Mouse (Mus musculus): ENCODE results near the gene Nrd1. TPM values are rescaled to one million over a fixed set of nuclear protein-coding genes. Genes with fewer than 3 reads are reported as not detected.

Gene Nrd1
- 26.1 and 63.5 TPM in 2 replicates for total RNA-seq (2014; rRNA removed; ENCODE audit: low replicate concordance)
- 32.6 and 35.0 TPM in 2 replicates for polyA plus RNA-seq (2015; fragmentation: Nextera tagmentation; extraction: Ambion mirVana)

DNA sequence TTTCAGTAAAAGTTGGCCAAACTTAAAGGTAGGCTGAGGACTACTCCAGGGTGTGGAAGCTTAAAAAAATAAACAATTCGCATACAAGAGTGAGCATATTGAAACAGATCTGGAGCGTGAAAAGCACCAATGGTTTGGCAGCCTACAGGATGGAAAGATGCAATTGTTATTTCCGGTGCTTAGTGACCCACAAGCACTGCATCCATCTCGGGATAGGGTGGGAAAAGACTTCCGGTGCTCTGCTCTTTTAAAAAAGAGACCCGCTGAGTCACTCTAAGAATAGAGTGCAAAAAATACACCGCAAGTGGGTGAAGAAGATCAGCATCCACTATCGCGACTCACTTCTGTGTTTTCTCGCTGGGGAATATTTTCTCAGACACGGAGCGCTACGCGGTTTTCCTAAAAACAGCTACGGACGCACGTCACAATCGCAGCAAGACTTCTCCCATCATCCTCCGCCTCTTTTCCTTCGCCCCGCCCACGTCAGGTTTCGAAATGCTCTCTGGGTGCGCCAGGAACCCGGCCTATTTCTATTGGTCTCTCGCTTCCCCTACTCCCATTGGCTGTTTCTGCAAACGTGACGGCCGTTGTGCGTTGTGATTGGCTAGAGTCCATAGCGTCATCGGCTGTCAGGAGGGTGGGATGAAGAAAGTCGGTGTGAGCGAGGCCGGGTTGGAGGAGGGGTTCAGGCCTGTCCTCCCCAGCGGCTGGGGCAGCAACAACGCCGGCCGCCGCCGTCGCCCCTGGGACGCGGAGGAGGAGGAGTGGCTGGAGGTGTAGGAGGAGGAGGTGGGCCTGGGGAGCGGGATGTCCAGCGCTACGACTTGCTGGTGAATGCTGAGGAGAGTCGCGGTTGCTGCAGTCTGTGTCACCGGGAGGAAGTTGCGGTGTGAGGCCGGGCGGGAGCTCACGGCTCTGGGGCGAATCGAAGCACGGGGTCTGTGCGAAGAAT is at the start of gene Nrd1:
Gene Nrd1 (plus strand): TSS at position 657 of the 952 bp plus-strand sequence.
- TF ChIP-seq EP300 (IDR thresholded peaks at IDR 0.05; ENCODE audit: low read depth), result no peak
- no peak for TF ChIP-seq CTCF (IDR thresholded peaks at IDR 0.05; ENCODE audit: low read depth)
- H3K9me3 ChIP-seq (replicated peaks; ENCODE audit: control insufficient read depth, low read length), result no peaks in the 10 kb centered on the region
- DNase-seq (ENCODE audit: low spot score) (peak; percentile 100), ATAC-seq (ENCODE audit: insufficient read depth, low read depth) (peak; percentile 99)
- peak within 1 kb of the TSS; percentile 84 for H3K9ac ChIP-seq (replicated peaks; ENCODE audit: low read depth, low read length)
- no peaks in the 10 kb centered on the region for H3K36me3 ChIP-seq (replicated peaks; ENCODE audit: control insufficient read depth, insufficient read depth, low read length)
- peaks cover 9% of the 10 kb centered on the region for H3K4me1 ChIP-seq (ENCODE audit: control insufficient read depth, insufficient read depth)
- peak within 1 kb of the TSS; percentile 84 for H3K4me2 ChIP-seq (ENCODE audit: low read depth, low read length)
- H3K4me3 ChIP-seq (ENCODE audit: low read depth, low read length), result peak within 1 kb of the TSS; percentile 72
- H3K27ac ChIP-seq (ENCODE audit: low read depth), result peak within 1 kb of the TSS; percentile 93
- under 1% methylated on average over 58 of the region's 58 CpGs for WGBS
- H3K27me3 ChIP-seq (ENCODE audit: control insufficient read depth, insufficient read depth, low read length), result no peaks in the 10 kb centered on the region

GRCm38 (mm10) chr4:108951663-108952062 is 48.8 kb upstream of the Nrd1 start:
- Histone ChIP-seq H3K27me3 (ENCODE audit: control insufficient read depth, insufficient read depth, low read length) (no peaks in the 10 kb centered on the region), H3K4me3 (ENCODE audit: low read depth, low read length) (no peak overlapping the region), H3K36me3 (replicated peaks; ENCODE audit: control insufficient read depth, insufficient read depth, low read length) (no peaks in the 10 kb centered on the region), H3K4me1 (ENCODE audit: control insufficient read depth, insufficient read depth) (0 out of 2 replicates have a peak, but pooled peaks cover 8% of the 10 kb centered on the region), H3K27ac (ENCODE audit: low read depth) (no peak overlapping the region), H3K9me3 (replicated peaks; ENCODE audit: control insufficient read depth, low read length) (no peaks in the 10 kb centered on the region), H3K9ac (replicated peaks; ENCODE audit: low read depth, low read length) (no peak overlapping the region), H3K4me2 (ENCODE audit: low read depth, low read length) (no peak overlapping the region)
- whole genome bisulfite sequencing, result 81% methylated on average over 4 of the region's 4 CpGs
- DNase-seq (ENCODE audit: low spot score), result no peak
- no peak for ATAC-seq (ENCODE audit: insufficient read depth, low read depth)
- TF ChIP-seq CTCF (IDR thresholded peaks at IDR 0.05; ENCODE audit: low read depth) (no peak), EP300 (IDR thresholded peaks at IDR 0.05; ENCODE audit: low read depth) (no peak)

DNA sequence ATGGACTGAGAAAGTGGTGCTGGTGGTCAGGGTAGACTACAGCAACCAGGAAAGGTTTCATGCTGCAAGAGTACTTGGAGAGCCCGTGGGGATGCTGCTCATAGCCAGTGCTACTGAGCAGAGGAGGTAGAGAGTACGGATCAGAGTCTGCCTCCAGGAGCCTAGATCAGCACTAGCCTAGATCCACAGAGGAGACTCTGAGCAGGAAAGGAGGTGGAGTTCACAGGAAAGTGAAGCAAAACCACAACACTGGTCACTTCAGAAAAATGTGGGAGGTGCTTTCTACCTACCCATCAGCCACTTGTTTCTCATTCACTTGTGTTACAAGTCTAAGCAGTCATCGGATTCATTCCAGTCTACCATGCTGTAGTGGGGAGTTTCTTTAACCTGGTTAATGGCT is 40.8 kb upstream of the Nrd1 start:
- Histone ChIP-seq H3K9me3 (replicated peaks; ENCODE audit: control insufficient read depth, low read length) (no peaks in the 10 kb centered on the region), H3K9ac (replicated peaks; ENCODE audit: low read depth, low read length) (no peak overlapping the region), H3K4me2 (ENCODE audit: low read depth, low read length) (no peak overlapping the region), H3K36me3 (replicated peaks; ENCODE audit: control insufficient read depth, insufficient read depth, low read length) (no peaks in the 10 kb centered on the region), H3K4me1 (ENCODE audit: control insufficient read depth, insufficient read depth) (no peaks in the 10 kb centered on the region), H3K27ac (ENCODE audit: low read depth) (no peak overlapping the region), H3K27me3 (ENCODE audit: control insufficient read depth, insufficient read depth, low read length) (no peaks in the 10 kb centered on the region), H3K4me3 (ENCODE audit: low read depth, low read length) (no peak overlapping the region)
- 81% methylated on average over 3 of the region's 3 CpGs for WGBS
- DNase-seq (ENCODE audit: low spot score) (no peak), ATAC-seq (ENCODE audit: insufficient read depth, low read depth) (no peak)
- TF ChIP-seq EP300 (IDR thresholded peaks at IDR 0.05; ENCODE audit: low read depth), result no peak
- TF ChIP-seq CTCF (IDR thresholded peaks at IDR 0.05; ENCODE audit: low read depth), result no peak

DNA sequence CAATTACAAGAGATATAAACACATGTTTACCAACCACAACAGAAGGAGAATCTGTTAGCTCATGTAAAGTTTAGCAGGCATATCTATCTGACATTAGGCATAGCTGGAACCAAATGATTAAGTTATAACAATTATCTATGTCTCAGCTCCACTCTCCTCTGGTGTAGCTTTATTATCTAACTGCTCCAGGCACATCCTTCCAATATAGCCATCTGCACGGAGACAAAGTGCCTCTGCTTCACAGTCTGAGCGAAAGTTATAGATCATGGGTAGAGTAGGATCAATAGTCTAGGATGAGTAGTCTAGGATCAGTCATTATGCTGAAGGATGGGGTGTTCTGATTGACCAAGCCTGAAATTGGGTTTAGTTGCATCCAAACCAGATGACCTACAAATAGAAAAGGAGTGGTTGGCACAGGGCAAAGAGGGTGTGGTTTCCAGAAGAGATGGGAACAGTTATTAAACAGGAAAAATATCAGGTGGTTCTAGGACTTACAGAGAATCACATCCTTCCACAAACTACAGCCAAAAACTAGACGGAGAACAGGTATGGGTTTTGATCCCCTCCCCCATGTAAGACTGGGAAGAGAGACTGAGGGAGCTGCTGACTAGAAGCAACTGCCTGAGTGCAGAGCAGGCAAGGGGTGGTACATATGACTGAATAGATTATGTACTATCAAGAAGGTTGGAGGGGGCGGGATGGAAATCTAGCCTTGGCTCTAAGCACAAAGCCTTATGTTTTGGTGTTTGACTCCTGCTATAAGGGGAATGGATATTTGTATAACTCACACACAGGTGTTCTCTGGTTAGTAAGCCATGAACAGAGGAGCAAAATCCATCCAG is 39.6 kb upstream of the Nrd1 start:
- no peak overlapping the region for H3K4me3 ChIP-seq (ENCODE audit: low read depth, low read length)
- WGBS, result 74% methylated on average over 4 of the region's 4 CpGs
- no peak overlapping the region for H3K27ac ChIP-seq (ENCODE audit: low read depth)
- H3K4me1 ChIP-seq (ENCODE audit: control insufficient read depth, insufficient read depth), result no peaks in the 10 kb centered on the region
- no peak overlapping the region for H3K4me2 ChIP-seq (ENCODE audit: low read depth, low read length)
- H3K27me3 ChIP-seq (ENCODE audit: control insufficient read depth, insufficient read depth, low read length), result no peaks in the 10 kb centered on the region
- no peaks in the 10 kb centered on the region for H3K9me3 ChIP-seq (replicated peaks; ENCODE audit: control insufficient read depth, low read length)
- no peak for TF ChIP-seq CTCF (IDR thresholded peaks at IDR 0.05; ENCODE audit: low read depth)
- no peak overlapping the region for H3K9ac ChIP-seq (replicated peaks; ENCODE audit: low read depth, low read length)
- no peak for DNase-seq (ENCODE audit: low spot score)
- ATAC-seq (ENCODE audit: insufficient read depth, low read depth), result no peak
- H3K36me3 ChIP-seq (replicated peaks; ENCODE audit: control insufficient read depth, insufficient read depth, low read length), result no peaks in the 10 kb centered on the region

DNA sequence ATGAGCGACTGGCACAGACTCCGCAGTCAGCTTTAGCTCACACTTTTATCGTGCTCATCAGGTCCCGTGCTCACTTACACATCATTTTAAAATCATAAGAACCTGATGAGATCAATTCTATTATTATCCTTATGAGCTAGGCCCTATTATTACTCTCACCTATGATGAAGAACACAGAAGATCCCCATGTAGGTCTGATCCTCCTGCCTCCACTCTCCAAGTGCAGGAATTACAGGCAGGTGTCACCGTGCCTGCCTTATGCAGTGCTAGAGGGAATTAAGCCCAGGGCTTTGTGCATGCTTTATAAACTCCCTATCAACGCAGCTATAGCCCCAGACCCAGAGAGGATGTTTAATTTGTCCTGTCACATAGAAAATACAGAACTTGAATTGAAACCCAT is 37.4 kb upstream of the Nrd1 start:
- DNase-seq (ENCODE audit: low spot score) (no peak), ATAC-seq (ENCODE audit: insufficient read depth, low read depth) (no peak)
- Histone ChIP-seq H3K27me3 (ENCODE audit: control insufficient read depth, insufficient read depth, low read length) (no peaks in the 10 kb centered on the region), H3K36me3 (replicated peaks; ENCODE audit: control insufficient read depth, insufficient read depth, low read length) (no peaks in the 10 kb centered on the region), H3K4me3 (ENCODE audit: low read depth, low read length) (no peak overlapping the region), H3K27ac (ENCODE audit: low read depth) (no peak overlapping the region), H3K4me2 (ENCODE audit: low read depth, low read length) (no peak overlapping the region), H3K4me1 (ENCODE audit: control insufficient read depth, insufficient read depth) (no peaks in the 10 kb centered on the region), H3K9me3 (replicated peaks; ENCODE audit: control insufficient read depth, low read length) (no peaks in the 10 kb centered on the region), H3K9ac (replicated peaks; ENCODE audit: low read depth, low read length) (no peak overlapping the region)
- TF ChIP-seq CTCF (IDR thresholded peaks at IDR 0.05; ENCODE audit: low read depth), result no peak
- TF ChIP-seq EP300 (IDR thresholded peaks at IDR 0.05; ENCODE audit: low read depth), result no peak
- WGBS, result 74% methylated on average over 6 of the region's 6 CpGs

All from heart, postnatal 0 days (tissue).